Mouse (Mus musculus): ENCODE data around the gene Klf9. TPM values are rescaled to one million over a fixed set of nuclear protein-coding genes. Genes with fewer than 3 reads are reported as not detected.

Klf9 gene
- polyA plus RNA-seq, 1 experiment from 2014 or later, result 6.6 TPM

GRCm38 (mm10) chr19:23159780-23160395 lies 18.9 kb downstream of the Klf9 start:
- no peak overlapping the region for H3K27ac ChIP-seq (ENCODE audit: low read length)
- no peak overlapping the region for H3K4me2 ChIP-seq (ENCODE audit: low read depth, low read length)
- no peak for ATAC-seq (ENCODE audit: low read depth)
- no peak overlapping the region for H3K9ac ChIP-seq (ENCODE audit: low read length)
- H3K4me3 ChIP-seq (ENCODE audit: low read length), result no peak overlapping the region
- H3K36me3 ChIP-seq (ENCODE audit: control insufficient read depth, insufficient read depth, low read length), result no peaks in the 10 kb centered on the region
- no peaks in the 10 kb centered on the region for H3K9me3 ChIP-seq (ENCODE audit: control insufficient read depth, low read length)
- H3K4me1 ChIP-seq (replicated peaks; ENCODE audit: control insufficient read depth, insufficient read depth, low read length), result no peaks in the 10 kb centered on the region
- WGBS, result 56% methylated on average over 10 of the region's 10 CpGs
- no peaks in the 10 kb centered on the region for H3K27me3 ChIP-seq (ENCODE audit: control insufficient read depth, insufficient read depth, low read depth, low read length)

- H3K9ac ChIP-seq (ENCODE audit: low read length), result no peak overlapping the region
- no peaks in the 10 kb centered on the region for H3K27me3 ChIP-seq (ENCODE audit: control insufficient read depth, insufficient read depth, low read depth, low read length)
- no peaks in the 10 kb centered on the region; the same call in 1 of the 2 replicates for H3K4me1 ChIP-seq (replicated peaks; ENCODE audit: control insufficient read depth, insufficient read depth, low read length)
- no peak overlapping the region for H3K4me2 ChIP-seq (ENCODE audit: low read depth, low read length)
- no peak overlapping the region for H3K27ac ChIP-seq (ENCODE audit: low read length)
- no peaks in the 10 kb centered on the region for H3K9me3 ChIP-seq (ENCODE audit: control insufficient read depth, low read length)
- H3K4me3 ChIP-seq (ENCODE audit: low read length), result no peak overlapping the region
- no peaks in the 10 kb centered on the region for H3K36me3 ChIP-seq (ENCODE audit: control insufficient read depth, insufficient read depth, low read length)
- 23% methylated on average over 8 of the region's 8 CpGs for WGBS
- no peak for ATAC-seq (ENCODE audit: low read depth)
These were observed 21.4 kb downstream of the Klf9 start for GRCm38 (mm10) chr19:23162387-23162809.

GRCm38 (mm10) chr19:23162877-23163276 lies 21.9 kb downstream of the Klf9 start:
- no peak overlapping the region for H3K4me2 ChIP-seq (ENCODE audit: low read depth, low read length)
- H3K4me3 ChIP-seq (ENCODE audit: low read length), result no peak overlapping the region
- no peaks in the 10 kb centered on the region for H3K9me3 ChIP-seq (ENCODE audit: control insufficient read depth, low read length)
- H3K9ac ChIP-seq (ENCODE audit: low read length), result no peak overlapping the region
- H3K27ac ChIP-seq (ENCODE audit: low read length), result no peak overlapping the region
- H3K4me1 ChIP-seq (replicated peaks; ENCODE audit: control insufficient read depth, insufficient read depth, low read length), result no peaks in the 10 kb centered on the region; the same call in 1 of the 2 replicates
- 75% methylated on average over 6 of the region's 6 CpGs for WGBS
- no peaks in the 10 kb centered on the region for H3K27me3 ChIP-seq (ENCODE audit: control insufficient read depth, insufficient read depth, low read depth, low read length)
- H3K36me3 ChIP-seq (ENCODE audit: control insufficient read depth, insufficient read depth, low read length), result no peaks in the 10 kb centered on the region
- no peak for ATAC-seq (ENCODE audit: low read depth)

GRCm38 (mm10) chr19:23163361-23163760 lies 22.3 kb downstream of the Klf9 start:
- no peaks in the 10 kb centered on the region; the same call in 1 of the 2 replicates for H3K4me1 ChIP-seq (replicated peaks; ENCODE audit: control insufficient read depth, insufficient read depth, low read length)
- H3K9ac ChIP-seq (ENCODE audit: low read length), result no peak overlapping the region
- H3K9me3 ChIP-seq (ENCODE audit: control insufficient read depth, low read length), result no peaks in the 10 kb centered on the region
- WGBS, result 50% methylated on average over 3 of the region's 3 CpGs
- no peak overlapping the region for H3K27ac ChIP-seq (ENCODE audit: low read length)
- no peaks in the 10 kb centered on the region for H3K27me3 ChIP-seq (ENCODE audit: control insufficient read depth, insufficient read depth, low read depth, low read length)
- H3K4me3 ChIP-seq (ENCODE audit: low read length), result no peak overlapping the region
- H3K36me3 ChIP-seq (ENCODE audit: control insufficient read depth, insufficient read depth, low read length), result no peaks in the 10 kb centered on the region
- ATAC-seq (ENCODE audit: low read depth), result no peak
- no peak overlapping the region for H3K4me2 ChIP-seq (ENCODE audit: low read depth, low read length)

GRCm38 (mm10) chr19:23164651-23165240 lies 23.7 kb downstream of the Klf9 start:
- ATAC-seq (ENCODE audit: low read depth), result no peak
- no peak overlapping the region for H3K9ac ChIP-seq (ENCODE audit: low read length)
- no peak overlapping the region for H3K27ac ChIP-seq (ENCODE audit: low read length)
- H3K9me3 ChIP-seq (ENCODE audit: control insufficient read depth, low read length), result no peaks in the 10 kb centered on the region
- H3K4me3 ChIP-seq (ENCODE audit: low read length), result no peak overlapping the region
- 91% methylated on average over 16 of the region's 16 CpGs for WGBS
- H3K4me1 ChIP-seq (replicated peaks; ENCODE audit: control insufficient read depth, insufficient read depth, low read length), result no peaks in the 10 kb centered on the region; the same call in 1 of the 2 replicates
- H3K27me3 ChIP-seq (ENCODE audit: control insufficient read depth, insufficient read depth, low read depth, low read length), result no peaks in the 10 kb centered on the region
- H3K36me3 ChIP-seq (ENCODE audit: control insufficient read depth, insufficient read depth, low read length), result no peaks in the 10 kb centered on the region
- no peak overlapping the region for H3K4me2 ChIP-seq (ENCODE audit: low read depth, low read length)

- H3K9ac ChIP-seq (ENCODE audit: low read length), result no peak overlapping the region
- no peak overlapping the region for H3K4me2 ChIP-seq (ENCODE audit: low read depth, low read length)
- H3K27me3 ChIP-seq (ENCODE audit: control insufficient read depth, insufficient read depth, low read depth, low read length), result no peaks in the 10 kb centered on the region
- H3K4me3 ChIP-seq (ENCODE audit: low read length), result no peak overlapping the region
- no peak for ATAC-seq (ENCODE audit: low read depth)
- 70% methylated on average over 11 of the region's 11 CpGs for WGBS
- no peaks in the 10 kb centered on the region for H3K36me3 ChIP-seq (ENCODE audit: control insufficient read depth, insufficient read depth, low read length)
- H3K4me1 ChIP-seq (replicated peaks; ENCODE audit: control insufficient read depth, insufficient read depth, low read length), result no peaks in the 10 kb centered on the region; the same call in 1 of the 2 replicates
- H3K27ac ChIP-seq (ENCODE audit: low read length), result no peak overlapping the region
- H3K9me3 ChIP-seq (ENCODE audit: control insufficient read depth, low read length), result no peaks in the 10 kb centered on the region
These were observed 25.7 kb downstream of the Klf9 start for GRCm38 (mm10) chr19:23166550-23167284.

- no peaks in the 10 kb centered on the region for H3K36me3 ChIP-seq (ENCODE audit: control insufficient read depth, insufficient read depth, low read length)
- H3K27me3 ChIP-seq (ENCODE audit: control insufficient read depth, insufficient read depth, low read depth, low read length), result no peaks in the 10 kb centered on the region
- no peak overlapping the region for H3K4me3 ChIP-seq (ENCODE audit: low read length)
- H3K4me2 ChIP-seq (ENCODE audit: low read depth, low read length), result no peak overlapping the region
- no peaks in the 10 kb centered on the region; the same call in 1 of the 2 replicates for H3K4me1 ChIP-seq (replicated peaks; ENCODE audit: control insufficient read depth, insufficient read depth, low read length)
- no peak overlapping the region for H3K9ac ChIP-seq (ENCODE audit: low read length)
- no peaks in the 10 kb centered on the region for H3K9me3 ChIP-seq (ENCODE audit: control insufficient read depth, low read length)
- 75% methylated on average over 5 of the region's 5 CpGs for WGBS
- H3K27ac ChIP-seq (ENCODE audit: low read length), result no peak overlapping the region
- no peak for ATAC-seq (ENCODE audit: low read depth)
These were observed 28.1 kb downstream of the Klf9 start for GRCm38 (mm10) chr19:23168899-23169658.

GRCm38 (mm10) chr19:23169659-23170050 lies 28.6 kb downstream of the Klf9 start:
- Histone ChIP-seq H3K27me3 (ENCODE audit: control insufficient read depth, insufficient read depth, low read depth, low read length) (no peaks in the 10 kb centered on the region), H3K4me2 (ENCODE audit: low read depth, low read length) (no peak overlapping the region), H3K4me3 (ENCODE audit: low read length) (no peak overlapping the region), H3K9me3 (ENCODE audit: control insufficient read depth, low read length) (no peaks in the 10 kb centered on the region), H3K36me3 (ENCODE audit: control insufficient read depth, insufficient read depth, low read length) (no peaks in the 10 kb centered on the region), H3K27ac (ENCODE audit: low read length) (no peak overlapping the region), H3K4me1 (replicated peaks; ENCODE audit: control insufficient read depth, insufficient read depth, low read length) (no peaks in the 10 kb centered on the region; the same call in 1 of the 2 replicates), H3K9ac (ENCODE audit: low read length) (no peak overlapping the region)
- ATAC-seq (ENCODE audit: low read depth), result no peak
- WGBS, result 87% methylated on average over 2 of the region's 2 CpGs

- no peak overlapping the region for H3K4me3 ChIP-seq (ENCODE audit: low read length)
- H3K27ac ChIP-seq (ENCODE audit: low read length), result no peak overlapping the region
- H3K36me3 ChIP-seq (ENCODE audit: control insufficient read depth, insufficient read depth, low read length), result no peaks in the 10 kb centered on the region
- ATAC-seq (ENCODE audit: low read depth), result no peak
- H3K9ac ChIP-seq (ENCODE audit: low read length), result no peak overlapping the region
- no peaks in the 10 kb centered on the region for H3K27me3 ChIP-seq (ENCODE audit: control insufficient read depth, insufficient read depth, low read depth, low read length)
- no peaks in the 10 kb centered on the region for H3K9me3 ChIP-seq (ENCODE audit: control insufficient read depth, low read length)
- no peak overlapping the region for H3K4me2 ChIP-seq (ENCODE audit: low read depth, low read length)
- no peaks in the 10 kb centered on the region; the same call in 1 of the 2 replicates for H3K4me1 ChIP-seq (replicated peaks; ENCODE audit: control insufficient read depth, insufficient read depth, low read length)
- 70% methylated on average over 5 of the region's 5 CpGs for WGBS
These were observed 29.4 kb downstream of the Klf9 start for GRCm38 (mm10) chr19:23170476-23170875.
